Mouse (Mus musculus) G1E (cell line): Measurements from ENCODE around the gene Kif26a.

Experiments used
- CTCF ChIP-seq: IDR thresholded peaks from 2 replicates; pipeline ENCODE4 v1.5.1; 2012; ENCODE audit warnings: low read depth, low read length, inconsistent platforms, mixed read lengths
- GATA2 ChIP-seq: IDR thresholded peaks from 2 replicates; pipeline ENCODE4 v1.6.1; 2012; ENCODE audit warnings: low read depth, low read length, inconsistent platforms, borderline replicate concordance
- POLR2AphosphoS5 ChIP-seq: IDR thresholded peaks from 2 replicates; pipeline ENCODE4 v1.6.1; 2012; ENCODE audit warnings: low read depth, low read length, inconsistent platforms; ENCODE audit not compliant: insufficient replicate concordance
- TAL1 ChIP-seq: conservative IDR thresholded peaks from 2 replicates; pipeline ENCODE4 v1.6.1; 2012; ENCODE audit warnings: low read depth, low read length, inconsistent platforms, mixed read lengths

GRCm38 (mm10) chr12:112182609-112182955, 36.6 kb downstream of the Kif26a start:
- TF ChIP-seq POLR2AphosphoS5 = no peak
- TF ChIP-seq CTCF = no peak
- no peak for TF ChIP-seq TAL1
- TF ChIP-seq GATA2 = no peak
